Mouse (Mus musculus) limb, embryonic 11.5 days (tissue): Measurements from ENCODE around the gene Dlk1. TPM values are rescaled to one million over a fixed set of nuclear protein-coding genes. Genes with fewer than 3 reads are reported as not detected.
A peak's percentile ranks its signal among the peaks of the same experiment; 100 is the strongest.

ENCODE experiments used
- ATAC-seq: fragments of 200-750 bp; cut with Nextera tagmentation; 2 replicates; pipeline ENCODE4 v1.8.0; 2017; ENCODE audit warnings: low read depth; ENCODE audit not compliant: insufficient number of reproducible peaks, low FRiP score, low TSS enrichment
- DNase-seq: peaks from one replicate; pipeline ENCODE4 v3.0.0-alpha.2; 2015; ENCODE audit warnings: low spot score
- H3K27ac ChIP-seq: fragments of 300-500 bp; sonication (generic); replicated peaks from 2 replicates; pipeline ENCODE4 v1.5.1; 2014; ENCODE audit warnings: low read depth, mild to moderate bottlenecking, low read length
- H3K27me3 ChIP-seq: fragments of 300-500 bp; sonication (generic); 2 replicates; pipeline ENCODE4 v1.6.1; 2014; ENCODE audit warnings: mild to moderate bottlenecking, low read length, mixed read lengths; ENCODE audit not compliant: control insufficient read depth, insufficient read depth
- H3K36me3 ChIP-seq: fragments of 300-500 bp; sonication (generic); 2 replicates; pipeline ENCODE4 v1.6.1; 2014; ENCODE audit warnings: mild to moderate bottlenecking, low read length, moderate library complexity, mixed read lengths; ENCODE audit not compliant: control insufficient read depth, insufficient read depth
- H3K4me1 ChIP-seq: fragments of 300-500 bp; sonication (generic); 2 replicates; pipeline ENCODE4 v1.6.1; 2014; ENCODE audit warnings: low read length, mixed read lengths; ENCODE audit not compliant: control insufficient read depth, insufficient read depth
- H3K4me2 ChIP-seq: fragments of 300-500 bp; sonication (generic); 2 replicates; pipeline ENCODE4 v1.6.1; 2014; ENCODE audit warnings: low read depth, mild to moderate bottlenecking, moderate library complexity; ENCODE audit not compliant: severe bottlenecking
- H3K4me3 ChIP-seq: fragments of 300-500 bp; sonication (generic); 2 replicates; pipeline ENCODE4 v1.5.1; 2014; ENCODE audit warnings: low read depth, low read length
- H3K9ac ChIP-seq: fragments of 300-500 bp; sonication (generic); 2 replicates; pipeline ENCODE4 v1.6.1; 2014; ENCODE audit warnings: mild to moderate bottlenecking, low read length
- H3K9me3 ChIP-seq: fragments of 300-500 bp; sonication (generic); 2 replicates; pipeline ENCODE4 v1.6.1; 2016; ENCODE audit warnings: low read length; ENCODE audit not compliant: control insufficient read depth
- WGBS: fragments of 180-500 bp; shearing (Covaris S2); extraction: QIAGEN DNeasy Blood & Tissue Kit; methylation state at CpG from one replicate; pipeline ENCODE4 v1.1.7; 2014; 5-methylcytosine and 5-hydroxymethylcytosine counted together
- polyA plus RNA-seq: library from polyadenylated mRNA; unstranded; fragments of >200 nt; fragmentation: Nextera tagmentation; extraction: Ambion mirVana; gene quantifications from 2 replicates; pipeline ENCODE4 v1.2.1, GENCODE M21; 2014

Gene Dlk1
- polyA plus RNA-seq, 1 experiment from 2014 or later = 95.6 TPM

DNA sequence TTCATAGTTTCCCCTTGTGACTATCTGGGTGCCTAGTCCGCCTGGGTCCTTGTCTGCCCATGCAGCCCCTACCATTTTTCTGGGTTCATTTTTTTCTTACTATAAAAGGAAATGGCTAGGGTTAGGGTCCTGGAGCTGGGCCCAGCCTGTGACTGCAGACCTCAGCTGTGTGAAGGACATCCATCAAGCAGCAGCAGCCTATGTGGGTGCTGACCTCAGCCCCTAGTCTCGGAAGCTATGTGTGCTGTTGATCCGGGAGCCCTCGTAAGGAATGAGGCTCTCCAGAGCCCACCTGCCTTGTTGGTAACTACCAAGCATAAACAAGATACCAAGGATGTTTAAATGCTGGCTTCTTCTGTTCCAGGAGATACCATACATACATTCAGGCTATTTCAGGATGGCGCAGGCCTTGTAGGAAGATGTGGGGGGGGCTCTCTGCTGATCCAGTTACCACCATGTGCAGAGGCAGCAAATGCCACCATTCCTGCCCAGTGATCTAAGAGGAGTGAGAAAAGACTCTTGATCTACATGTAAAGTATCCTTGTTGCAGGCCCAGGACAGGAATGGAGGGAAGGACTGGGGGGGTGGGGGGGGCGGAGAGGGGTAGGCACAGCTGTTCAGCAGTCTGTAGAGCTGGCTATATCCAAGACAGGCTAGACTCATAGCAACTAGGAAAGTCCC is 49.9 kb downstream of the Dlk1 start:
- ATAC-seq = no peak
- Histone ChIP-seq H3K4me1 (no peaks in the 10 kb centered on the region), H3K9me3 (no peaks in the 10 kb centered on the region), H3K27ac (no peak overlapping the region), H3K36me3 (no peaks in the 10 kb centered on the region), H3K27me3 (no peaks in the 10 kb centered on the region), H3K9ac (no peak overlapping the region), H3K4me3 (no peak overlapping the region), H3K4me2 (no peak overlapping the region)
- WGBS = 84% methylated on average over 6 of the region's 6 CpGs
- no peak for DNase-seq

DNA sequence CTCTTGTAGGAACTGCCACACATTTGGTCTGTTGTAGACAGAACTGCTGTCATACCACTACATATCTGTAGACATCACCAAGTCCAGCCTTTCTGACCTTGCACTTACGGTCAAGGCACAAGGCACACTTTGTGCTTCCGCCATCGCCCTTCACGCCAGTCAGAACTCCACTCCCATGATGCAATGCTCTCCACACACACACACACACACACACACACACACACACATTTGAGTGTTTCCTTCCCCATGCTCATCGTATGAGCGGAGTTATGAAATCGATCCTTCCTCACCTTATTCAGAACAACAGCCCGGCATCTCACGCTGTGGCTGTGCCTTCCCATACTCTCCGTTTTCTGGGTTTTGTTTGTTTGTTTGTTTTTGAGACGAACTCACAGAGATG is 55.1 kb downstream of the Dlk1 start:
- ATAC-seq (no peak), DNase-seq (no peak)
- Histone ChIP-seq H3K9me3 (no peaks in the 10 kb centered on the region), H3K4me1 (peaks cover 29% of the 10 kb centered on the region), H3K27ac (no peak overlapping the region), H3K36me3 (no peaks in the 10 kb centered on the region), H3K4me3 (no peak overlapping the region), H3K4me2 (no peak overlapping the region), H3K27me3 (no peaks in the 10 kb centered on the region), H3K9ac (no peak overlapping the region)
- 86% methylated on average over 11 of the region's 11 CpGs for WGBS

DNA sequence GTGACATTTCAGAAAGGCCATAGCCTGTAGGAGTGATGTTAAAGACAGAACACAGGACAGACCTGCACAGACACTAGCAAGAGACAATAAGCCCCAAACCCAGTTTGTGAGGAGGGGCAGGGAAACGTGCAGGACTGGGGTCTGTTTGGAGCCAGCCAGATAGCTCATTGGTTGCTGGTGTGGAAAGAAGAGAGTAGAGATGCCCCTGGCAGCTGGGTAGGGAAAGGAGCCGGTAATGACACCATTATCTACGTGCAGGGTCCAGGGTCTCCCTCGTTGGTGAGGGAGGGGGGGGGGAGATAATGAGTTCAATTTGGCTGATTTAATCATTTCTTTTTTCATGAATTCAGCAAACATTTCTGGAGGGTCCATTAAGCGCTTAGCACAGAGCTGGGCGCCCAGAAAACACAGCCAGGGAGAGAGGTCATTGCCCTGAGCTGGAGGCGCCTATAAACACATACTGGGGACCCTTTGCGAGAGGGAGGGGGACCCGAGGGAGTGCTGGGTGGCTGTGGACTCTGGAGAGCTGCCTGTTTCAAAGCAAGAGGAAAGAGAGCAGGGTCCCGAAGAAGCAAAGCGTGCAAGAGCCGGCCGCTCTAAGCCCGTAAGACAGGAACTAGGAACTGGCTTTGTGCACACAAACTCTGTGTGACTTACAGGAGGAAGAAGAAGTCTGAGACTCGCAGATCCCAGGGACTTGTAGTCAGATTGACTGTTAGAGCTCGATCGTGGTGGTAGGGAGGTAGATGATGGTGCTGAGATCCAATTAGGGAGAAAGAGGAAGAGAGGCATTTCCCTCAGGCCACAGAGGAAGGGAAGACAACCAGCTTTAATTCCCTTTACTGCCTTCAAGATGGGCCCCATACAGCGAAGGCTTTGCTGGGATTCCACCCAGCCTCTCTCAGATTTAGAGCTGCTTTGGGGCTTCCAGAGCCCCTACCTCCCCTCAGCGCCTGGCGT is 56.2 kb downstream of the Dlk1 start:
- no peak; the same call in 1 of the 2 replicates for ATAC-seq
- Histone ChIP-seq H3K9ac (peak overlapping the region; percentile 50), H3K4me2 (peak overlapping the region; percentile 3; the same call in 1 of the 2 replicates), H3K27ac (peak overlapping the region; percentile 38; the same call in 1 of the 2 replicates), H3K4me1 (peaks cover 31% of the 10 kb centered on the region), H3K9me3 (no peaks in the 10 kb centered on the region), H3K36me3 (no peaks in the 10 kb centered on the region), H3K4me3 (no peak overlapping the region), H3K27me3 (no peaks in the 10 kb centered on the region)
- no peak for DNase-seq
- 12% methylated on average over 20 of the region's 20 CpGs for WGBS

DNA sequence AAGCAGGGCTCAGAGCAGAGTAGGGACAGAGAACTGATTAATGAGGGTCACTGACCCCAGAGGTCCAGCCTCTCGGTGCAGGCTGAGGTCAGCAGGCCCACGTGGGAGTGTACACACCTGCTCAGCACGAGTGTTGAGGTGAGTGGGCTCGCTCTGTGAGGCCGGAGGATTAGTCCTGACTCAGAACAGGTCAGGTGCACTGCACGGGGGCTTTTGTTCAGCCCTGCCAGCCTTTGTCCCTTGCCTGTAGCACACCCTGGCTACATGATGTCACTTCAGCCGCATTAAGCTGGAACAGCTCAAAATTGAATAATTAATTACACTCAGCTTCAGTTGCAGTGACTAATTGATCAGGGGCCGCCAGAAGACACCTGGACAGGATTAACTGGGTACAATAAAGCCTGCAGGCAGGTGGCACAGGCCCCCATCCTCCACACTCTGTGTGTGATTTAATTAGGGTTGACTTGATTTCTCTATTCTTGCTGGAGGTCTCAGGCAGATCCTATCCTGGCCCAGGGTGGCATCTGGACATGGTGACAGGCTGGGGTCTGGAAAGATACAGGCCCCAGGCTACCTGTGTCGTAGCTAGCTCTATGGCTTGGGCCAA is 57.0 kb downstream of the Dlk1 start:
- WGBS = 9% methylated on average over 9 of the region's 9 CpGs
- ATAC-seq (peak; percentile 8; the same call in 1 of the 2 replicates), DNase-seq (no peak)
- Histone ChIP-seq H3K36me3 (no peaks in the 10 kb centered on the region), H3K27me3 (no peaks in the 10 kb centered on the region), H3K4me3 (no peak overlapping the region), H3K4me2 (peak overlapping the region; percentile 11; the same call in 1 of the 2 replicates), H3K9me3 (no peaks in the 10 kb centered on the region), H3K27ac (peak overlapping the region; percentile 38; the same call in 1 of the 2 replicates), H3K9ac (peak overlapping the region; percentile 50), H3K4me1 (peaks cover 33% of the 10 kb centered on the region)

DNA sequence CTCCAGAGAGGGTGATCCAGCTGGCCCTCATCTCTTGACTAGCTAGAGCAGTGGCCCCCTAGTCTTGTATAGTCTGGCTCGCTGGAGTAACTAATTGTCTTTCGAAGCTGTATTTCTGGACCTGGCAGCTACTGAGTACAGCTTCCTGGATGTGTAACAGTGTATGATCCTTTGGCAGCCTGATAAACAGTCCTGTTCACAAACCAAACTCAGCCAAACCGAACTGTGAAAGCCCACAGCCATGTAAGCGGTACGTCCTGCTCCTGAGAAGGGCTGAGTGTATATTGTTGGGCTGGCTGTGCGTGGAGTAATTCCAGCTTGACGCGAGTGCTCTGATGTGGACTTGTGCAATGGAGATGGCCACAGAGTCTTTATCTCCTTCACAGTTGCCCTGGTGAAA is 57.6 kb downstream of the Dlk1 start:
- Histone ChIP-seq H3K9ac (no peak overlapping the region), H3K4me1 (peaks cover 33% of the 10 kb centered on the region), H3K27ac (no peak overlapping the region), H3K4me2 (no peak overlapping the region), H3K27me3 (no peaks in the 10 kb centered on the region), H3K36me3 (no peaks in the 10 kb centered on the region), H3K4me3 (no peak overlapping the region), H3K9me3 (no peaks in the 10 kb centered on the region)
- ATAC-seq (no peak), DNase-seq (no peak)
- 79% methylated on average over 8 of the region's 8 CpGs for WGBS

DNA sequence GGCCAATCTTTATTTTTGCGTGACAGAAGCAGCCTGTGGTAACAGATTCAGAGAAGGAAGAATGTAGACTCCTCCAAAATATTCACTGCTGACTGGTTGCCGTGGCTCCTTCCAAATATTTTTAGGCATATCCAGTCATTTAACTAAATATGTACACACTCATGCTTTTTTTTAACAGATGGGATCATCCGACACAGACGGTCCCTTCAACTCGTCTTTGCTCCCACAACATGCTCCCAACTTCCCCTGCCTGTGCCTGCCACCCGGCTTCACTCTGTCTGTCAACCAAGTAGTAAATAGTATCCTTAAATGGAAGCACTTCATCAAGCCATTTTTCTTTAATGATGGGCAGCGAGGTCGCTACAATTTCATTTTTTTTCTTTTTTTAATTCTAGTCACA is 58.8 kb downstream of the Dlk1 start:
- no peaks in the 10 kb centered on the region for H3K36me3 ChIP-seq
- no peak overlapping the region for H3K9ac ChIP-seq
- no peak overlapping the region for H3K27ac ChIP-seq
- 75% methylated on average over 8 of the region's 8 CpGs for WGBS
- no peaks in the 10 kb centered on the region for H3K27me3 ChIP-seq
- no peak overlapping the region for H3K4me3 ChIP-seq
- no peak for DNase-seq
- H3K4me2 ChIP-seq = no peak overlapping the region
- no peaks in the 10 kb centered on the region for H3K9me3 ChIP-seq
- no peak for ATAC-seq
- peaks cover 33% of the 10 kb centered on the region for H3K4me1 ChIP-seq

DNA sequence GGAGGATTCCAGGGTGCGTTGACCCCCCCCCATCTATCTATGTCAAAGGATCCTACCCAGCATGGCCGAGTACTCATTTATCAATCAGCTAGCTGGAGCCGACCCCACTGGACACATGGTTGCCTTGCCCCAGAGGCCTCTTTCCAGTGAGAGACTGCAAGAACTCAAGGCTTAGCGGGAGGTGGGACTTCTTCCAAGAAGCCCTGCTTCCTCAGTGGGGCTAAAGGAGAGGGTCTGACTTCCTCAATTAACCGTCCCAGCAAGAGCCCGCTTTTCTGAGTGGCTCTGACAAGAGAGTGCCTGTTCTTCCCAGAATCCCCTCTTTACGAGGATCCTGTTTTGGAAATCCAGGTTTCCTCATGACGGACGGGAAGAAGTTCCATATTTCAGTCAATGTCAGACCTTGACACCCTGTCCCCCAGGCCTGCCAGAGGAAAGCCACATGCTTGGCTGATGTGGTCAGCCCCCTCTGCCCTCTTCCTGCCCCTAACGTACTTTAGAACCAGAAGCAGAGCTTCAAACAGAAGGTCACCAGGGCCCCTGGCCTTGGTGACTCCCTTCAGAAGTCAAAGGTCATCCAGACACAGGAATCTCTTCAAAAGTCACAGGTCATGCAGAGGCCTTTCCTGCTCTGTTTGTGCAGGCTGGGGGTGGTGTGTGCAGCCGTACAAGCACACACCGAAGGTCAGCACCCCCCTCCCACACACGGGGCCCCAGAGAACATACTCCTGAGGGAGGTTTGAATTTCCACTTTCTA is 59.7 kb downstream of the Dlk1 start:
- H3K4me3 ChIP-seq = no peak overlapping the region
- WGBS = 11% methylated on average over 13 of the region's 13 CpGs
- H3K27ac ChIP-seq = no peak overlapping the region
- H3K4me2 ChIP-seq = no peak overlapping the region
- H3K4me1 ChIP-seq = peaks cover 36% of the 10 kb centered on the region
- ATAC-seq (no peak), DNase-seq (no peak)
- no peaks in the 10 kb centered on the region for H3K27me3 ChIP-seq
- H3K9me3 ChIP-seq = no peaks in the 10 kb centered on the region
- no peak overlapping the region for H3K9ac ChIP-seq
- no peaks in the 10 kb centered on the region for H3K36me3 ChIP-seq
